Mouse (Mus musculus): ENCODE data around the gene Celsr1. TPM values are rescaled to one million over a fixed set of nuclear protein-coding genes. Genes with fewer than 3 reads are reported as not detected.

Gene Celsr1
- polyA plus RNA-seq, 1 experiment from 2014 or later: 4.2 TPM

- Histone ChIP-seq H3K9me3 (replicated peaks) (no peaks in the 10 kb centered on the region), H3K9ac (no peak overlapping the region), H3K4me1 (peaks cover 19% of the 10 kb centered on the region), H3K27me3 (no peaks in the 10 kb centered on the region), H3K4me2 (replicated peaks) (no peak overlapping the region), H3K27ac (replicated peaks) (no peak overlapping the region; the same call in 1 of the 2 replicates), H3K36me3 (no peaks in the 10 kb centered on the region), H3K4me3 (replicated peaks) (no peak overlapping the region)
- no peak for ATAC-seq (ENCODE audit: insufficient number of reproducible peaks, low FRiP score, low TSS enrichment, low read depth)
- 59% methylated on average over 16 of the region's 16 CpGs for WGBS
Measured at GRCm38 (mm10) chr15:85949421-85950164, 84.0 kb downstream of the Celsr1 start.

GRCm38 (mm10) chr15:85947967-85948366 lies 85.6 kb downstream of the Celsr1 start:
- no peak for ATAC-seq (ENCODE audit: insufficient number of reproducible peaks, low FRiP score, low TSS enrichment, low read depth)
- Histone ChIP-seq H3K36me3 (no peaks in the 10 kb centered on the region), H3K4me3 (replicated peaks) (no peak overlapping the region), H3K27me3 (no peaks in the 10 kb centered on the region), H3K4me1 (peaks cover 19% of the 10 kb centered on the region), H3K9ac (no peak overlapping the region), H3K4me2 (replicated peaks) (no peak overlapping the region), H3K27ac (replicated peaks) (no peak overlapping the region), H3K9me3 (replicated peaks) (no peaks in the 10 kb centered on the region)
- 53% methylated on average over 8 of the region's 8 CpGs for WGBS

- Histone ChIP-seq H3K27ac (replicated peaks) (no peak overlapping the region), H3K4me1 (peaks cover 19% of the 10 kb centered on the region), H3K4me2 (replicated peaks) (no peak overlapping the region), H3K4me3 (replicated peaks) (no peak overlapping the region), H3K27me3 (no peaks in the 10 kb centered on the region), H3K9me3 (replicated peaks) (no peaks in the 10 kb centered on the region), H3K9ac (no peak overlapping the region), H3K36me3 (no peaks in the 10 kb centered on the region)
- WGBS: 47% methylated on average over 9 of the region's 9 CpGs
- no peak for ATAC-seq (ENCODE audit: insufficient number of reproducible peaks, low FRiP score, low TSS enrichment, low read depth)
Measured at GRCm38 (mm10) chr15:85947541-85947940, 86.0 kb downstream of the Celsr1 start.

GRCm38 (mm10) chr15:85935627-85936049 lies 97.9 kb downstream of the Celsr1 start:
- 15% methylated on average over 5 of the region's 5 CpGs for WGBS
- H3K9me3 ChIP-seq (replicated peaks): no peaks in the 10 kb centered on the region
- H3K27ac ChIP-seq (replicated peaks): no peak overlapping the region

GRCm38 (mm10) chr15:85928161-85928560 lies 105.4 kb downstream of the Celsr1 start:
- H3K27me3 ChIP-seq: no peaks in the 10 kb centered on the region
- H3K27ac ChIP-seq (replicated peaks): no peak overlapping the region
- no peak for ATAC-seq (ENCODE audit: insufficient number of reproducible peaks, low FRiP score, low TSS enrichment, low read depth)
- 82% methylated on average over 12 of the region's 12 CpGs for WGBS
- no peak overlapping the region for H3K9ac ChIP-seq
- H3K4me1 ChIP-seq: no peaks in the 10 kb centered on the region
- H3K36me3 ChIP-seq: no peaks in the 10 kb centered on the region; the same call in 1 of the 2 replicates
- H3K9me3 ChIP-seq (replicated peaks): no peaks in the 10 kb centered on the region
- H3K4me3 ChIP-seq (replicated peaks): no peak overlapping the region
- no peak overlapping the region for H3K4me2 ChIP-seq (replicated peaks)

More at GRCm38 (mm10) chr15:85935627-85936049, 97.9 kb downstream of the Celsr1 start:
- Histone ChIP-seq H3K36me3 (no peaks in the 10 kb centered on the region), H3K4me1 (peaks cover 14% of the 10 kb centered on the region), H3K9ac (no peak overlapping the region), H3K4me3 (replicated peaks) (no peak overlapping the region), H3K4me2 (replicated peaks) (no peak overlapping the region), H3K27me3 (no peaks in the 10 kb centered on the region)
- ATAC-seq (ENCODE audit: insufficient number of reproducible peaks, low FRiP score, low TSS enrichment, low read depth): no peak

- H3K9ac ChIP-seq: no peak overlapping the region
- no peak for ATAC-seq (ENCODE audit: insufficient number of reproducible peaks, low FRiP score, low TSS enrichment, low read depth)
- no peaks in the 10 kb centered on the region for H3K36me3 ChIP-seq
- H3K4me3 ChIP-seq (replicated peaks): no peak overlapping the region
- H3K27ac ChIP-seq (replicated peaks): no peak overlapping the region
- no peak overlapping the region for H3K4me2 ChIP-seq (replicated peaks)
- no peaks in the 10 kb centered on the region for H3K27me3 ChIP-seq
- no peaks in the 10 kb centered on the region for H3K4me1 ChIP-seq
- WGBS: 91% methylated on average over 11 of the region's 11 CpGs
- H3K9me3 ChIP-seq (replicated peaks): no peaks in the 10 kb centered on the region
Measured at GRCm38 (mm10) chr15:85921855-85922254, 111.7 kb downstream of the Celsr1 start.

- Histone ChIP-seq H3K9ac (no peak overlapping the region), H3K27me3 (no peaks in the 10 kb centered on the region), H3K36me3 (peaks cover 13% of the 10 kb centered on the region; the same call in 1 of the 2 replicates), H3K9me3 (replicated peaks) (no peaks in the 10 kb centered on the region), H3K4me1 (no peaks in the 10 kb centered on the region), H3K4me2 (replicated peaks) (no peak overlapping the region), H3K27ac (replicated peaks) (no peak overlapping the region), H3K4me3 (replicated peaks) (no peak overlapping the region)
- 70% methylated on average over 8 of the region's 8 CpGs for WGBS
- no peak for ATAC-seq (ENCODE audit: insufficient number of reproducible peaks, low FRiP score, low TSS enrichment, low read depth)
Measured at GRCm38 (mm10) chr15:85919892-85920248, 113.7 kb downstream of the Celsr1 start.

GRCm38 (mm10) chr15:85919191-85919891 lies 114.2 kb downstream of the Celsr1 start:
- H3K4me3 ChIP-seq (replicated peaks): no peak overlapping the region
- 67% methylated on average over 8 of the region's 8 CpGs for WGBS
- no peak for ATAC-seq (ENCODE audit: insufficient number of reproducible peaks, low FRiP score, low TSS enrichment, low read depth)
- no peak overlapping the region for H3K4me2 ChIP-seq (replicated peaks)
- peaks cover 13% of the 10 kb centered on the region; the same call in 1 of the 2 replicates for H3K36me3 ChIP-seq
- no peaks in the 10 kb centered on the region for H3K27me3 ChIP-seq
- no peak overlapping the region for H3K9ac ChIP-seq
- H3K27ac ChIP-seq (replicated peaks): no peak overlapping the region
- H3K9me3 ChIP-seq (replicated peaks): no peaks in the 10 kb centered on the region
- no peaks in the 10 kb centered on the region for H3K4me1 ChIP-seq

- no peaks in the 10 kb centered on the region for H3K27me3 ChIP-seq
- H3K27ac ChIP-seq (replicated peaks): no peak overlapping the region
- H3K4me3 ChIP-seq (replicated peaks): no peak overlapping the region
- 29% methylated on average over 2 of the region's 2 CpGs for WGBS
- H3K36me3 ChIP-seq: peaks cover 13% of the 10 kb centered on the region; the same call in 1 of the 2 replicates
- H3K9ac ChIP-seq: no peak overlapping the region
- peaks cover 13% of the 10 kb centered on the region for H3K4me1 ChIP-seq
- no peaks in the 10 kb centered on the region for H3K9me3 ChIP-seq (replicated peaks)
- ATAC-seq (ENCODE audit: insufficient number of reproducible peaks, low FRiP score, low TSS enrichment, low read depth): no peak
- no peak overlapping the region for H3K4me2 ChIP-seq (replicated peaks)
Measured at GRCm38 (mm10) chr15:85913605-85914004, 120.0 kb downstream of the Celsr1 start.

- peak overlapping the region; percentile 84 for H3K27ac ChIP-seq (replicated peaks)
- H3K9ac ChIP-seq: no peak overlapping the region
- H3K4me1 ChIP-seq: peaks cover 13% of the 10 kb centered on the region
- peak; percentile 55; the same call in 1 of the 2 replicates for ATAC-seq (ENCODE audit: insufficient number of reproducible peaks, low FRiP score, low TSS enrichment, low read depth)
- H3K4me3 ChIP-seq (replicated peaks): no peak overlapping the region
- whole genome bisulfite sequencing: 25% methylated on average over 10 of the region's 10 CpGs
- H3K27me3 ChIP-seq: no peaks in the 10 kb centered on the region
- H3K36me3 ChIP-seq: no peaks in the 10 kb centered on the region
- H3K4me2 ChIP-seq (replicated peaks): peak overlapping the region; percentile 10; the same call in 1 of the 2 replicates
- H3K9me3 ChIP-seq (replicated peaks): no peaks in the 10 kb centered on the region
Measured at GRCm38 (mm10) chr15:85909931-85910330, 123.6 kb downstream of the Celsr1 start.

GRCm38 (mm10) chr15:85909492-85909829 lies 124.1 kb downstream of the Celsr1 start:
- WGBS: 85% methylated on average over 3 of the region's 3 CpGs
- ATAC-seq (ENCODE audit: insufficient number of reproducible peaks, low FRiP score, low TSS enrichment, low read depth): 0 out of 2 replicates have a peak, but pooled peaks have one; percentile 32
- no peaks in the 10 kb centered on the region for H3K9me3 ChIP-seq (replicated peaks)
- H3K9ac ChIP-seq: no peak overlapping the region
- H3K27me3 ChIP-seq: no peaks in the 10 kb centered on the region
- H3K4me3 ChIP-seq (replicated peaks): no peak overlapping the region
- peak overlapping the region; percentile 10; the same call in 1 of the 2 replicates for H3K4me2 ChIP-seq (replicated peaks)
- H3K27ac ChIP-seq (replicated peaks): peak overlapping the region; percentile 84
- H3K4me1 ChIP-seq: peaks cover 13% of the 10 kb centered on the region
- no peaks in the 10 kb centered on the region for H3K36me3 ChIP-seq
